Mouse (Mus musculus): ENCODE measurements around the gene Grin2b. TPM values are rescaled to one million over a fixed set of nuclear protein-coding genes. Genes with fewer than 3 reads are reported as not detected.
A peak's percentile ranks its signal among the peaks of the same experiment; 100 is the strongest.

Grin2b gene
- total RNA-seq (2021): 100 to 1,000 TPM; 272 to 410 TPM

DNA sequence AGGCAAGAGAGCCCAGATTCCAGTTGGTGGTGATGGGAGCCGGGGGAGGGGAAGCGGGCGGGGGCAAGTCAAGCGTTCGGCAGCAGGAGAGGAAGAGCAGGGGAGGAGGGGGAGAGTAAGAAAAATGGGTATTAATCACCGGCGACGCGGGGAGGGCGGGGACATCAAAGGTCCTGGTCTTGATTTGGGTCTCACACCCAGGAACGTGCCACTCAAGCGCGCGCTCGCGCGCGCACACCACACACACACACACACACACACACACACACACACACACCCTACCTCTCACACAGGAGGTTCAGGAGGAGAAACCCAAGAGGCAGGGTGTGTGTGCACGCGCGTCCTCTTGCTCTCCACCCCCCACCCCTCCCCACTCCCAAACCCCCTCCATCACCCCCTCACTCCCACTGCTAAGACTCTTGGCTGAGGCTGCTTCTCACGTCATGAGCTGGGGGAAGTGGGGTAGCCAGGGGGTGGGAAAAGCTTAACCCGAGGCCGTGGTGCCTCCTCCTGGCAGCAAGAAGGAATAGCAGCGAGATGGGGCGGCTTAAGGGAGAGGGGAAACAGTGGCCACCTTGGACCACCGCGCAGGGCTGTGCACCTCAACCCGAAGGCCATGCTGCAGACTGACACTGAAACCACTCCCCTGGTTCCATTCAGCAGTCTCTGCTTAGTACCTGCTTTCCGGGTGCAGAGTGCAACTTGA is at the start of gene Grin2b:
Grin2b (minus strand) TSS at position 321 of the 706 bp plus-strand sequence.
- peak; percentile 61 to 66 for DNase-seq (ENCODE audit: extremely low spot score in 1 of 2, low spot score in 1 of 2)

DNA sequence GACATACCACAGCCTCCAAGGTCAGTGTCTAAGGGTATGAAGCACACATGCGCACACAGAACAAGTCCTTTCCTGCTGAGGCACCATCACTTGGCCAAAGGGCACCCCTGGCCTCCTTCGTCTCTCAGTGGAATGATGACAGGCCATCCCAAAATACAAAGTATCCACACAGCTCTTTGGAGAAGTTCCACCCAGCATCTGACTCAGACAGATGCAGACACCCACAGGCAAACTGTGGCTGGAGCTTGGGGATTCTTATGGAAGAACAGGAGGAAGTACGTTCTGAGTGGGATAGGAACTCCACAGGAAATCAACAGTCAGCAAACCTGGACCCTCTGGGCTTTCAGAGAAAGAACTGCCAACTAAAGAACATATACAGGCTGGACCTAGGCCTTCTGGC is 48.6 kb upstream of the Grin2b start:
- no peak for DNase-seq (ENCODE audit: extremely low spot score in 1 of 2, low spot score in 1 of 2)

DNA sequence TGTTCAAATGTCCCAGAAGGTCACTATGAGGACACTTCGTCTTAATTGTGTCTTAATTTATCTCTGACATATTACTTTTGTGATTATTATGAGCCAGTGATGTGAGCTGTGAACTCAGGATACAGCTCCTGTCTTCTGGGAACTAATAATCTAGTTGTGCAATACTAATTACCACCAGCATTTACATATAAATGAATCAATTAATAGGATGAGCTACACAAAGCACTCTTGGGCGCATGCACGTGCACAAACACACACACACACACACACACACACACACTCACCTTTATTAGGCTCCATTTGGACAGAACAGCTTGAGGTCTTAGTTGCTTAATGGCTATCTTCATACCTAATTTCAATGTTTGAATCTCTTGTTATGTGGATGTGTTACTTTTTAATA is 37.1 kb upstream of the Grin2b start:
- DNase-seq (ENCODE audit: extremely low spot score in 1 of 2, low spot score in 1 of 2): no peak

DNA sequence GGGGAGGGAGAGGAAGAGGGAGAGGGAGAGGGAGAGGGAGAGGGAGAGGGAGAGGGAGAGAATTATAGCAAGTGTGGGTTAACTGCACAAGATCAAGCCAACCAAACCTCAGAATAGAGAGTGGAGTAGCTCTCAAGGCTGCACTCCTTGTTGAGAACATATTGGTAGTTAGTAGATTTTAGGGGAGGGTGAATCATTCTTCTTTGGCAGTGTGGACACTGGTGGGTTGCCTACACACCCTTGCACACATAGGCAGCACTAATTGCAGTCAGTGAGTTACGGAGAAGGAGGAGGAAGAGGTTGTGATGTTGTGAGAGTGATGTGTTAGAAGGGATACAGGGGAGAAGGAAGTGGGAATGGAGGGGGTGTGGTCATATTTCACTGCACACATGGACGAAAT is 26.5 kb upstream of the Grin2b start:
- DNase-seq (ENCODE audit: extremely low spot score in 1 of 2, low spot score in 1 of 2): no peak

DNA sequence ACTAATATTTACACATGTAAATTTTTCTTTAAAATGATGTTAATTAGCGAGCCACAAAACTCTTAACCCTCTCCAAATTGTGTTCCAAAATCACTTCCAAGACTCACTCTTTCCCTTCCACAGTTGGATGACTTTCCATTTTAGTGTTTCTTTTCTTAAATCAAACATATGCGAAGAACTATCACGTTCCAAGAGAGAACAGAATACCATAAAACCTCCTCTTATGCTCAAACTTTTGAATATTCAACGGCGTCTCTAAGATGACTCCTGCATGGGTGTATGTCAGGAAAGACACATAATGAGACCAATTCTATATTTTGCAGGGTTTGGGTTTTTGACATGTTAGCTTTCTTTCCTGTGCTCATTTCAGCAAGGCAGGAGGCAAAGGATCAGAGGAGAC is 21.3 kb upstream of the Grin2b start:
- DNase-seq (ENCODE audit: extremely low spot score in 1 of 2, low spot score in 1 of 2): no peak

DNA sequence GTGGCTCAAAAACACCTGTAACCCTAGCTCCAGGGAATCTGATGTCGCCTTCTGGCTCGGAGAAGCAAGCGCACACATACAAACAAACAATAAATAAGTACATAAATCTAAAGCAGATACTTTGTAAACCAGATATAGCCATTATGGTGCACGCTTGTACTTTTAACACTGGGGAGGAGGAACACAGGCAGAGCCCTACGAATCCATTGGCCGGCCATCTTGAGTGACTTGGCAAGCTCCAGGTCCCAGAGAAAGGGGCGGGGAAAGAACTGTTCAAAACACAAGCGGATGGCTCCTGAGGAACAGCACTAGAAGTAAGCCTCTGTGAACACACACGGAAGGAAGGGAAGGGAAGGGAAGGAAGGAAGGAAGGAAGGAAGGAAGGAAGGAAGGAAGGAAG is 4.8 kb upstream of the Grin2b start:
- DNase-seq (ENCODE audit: extremely low spot score in 1 of 2, low spot score in 1 of 2): no peak

DNA sequence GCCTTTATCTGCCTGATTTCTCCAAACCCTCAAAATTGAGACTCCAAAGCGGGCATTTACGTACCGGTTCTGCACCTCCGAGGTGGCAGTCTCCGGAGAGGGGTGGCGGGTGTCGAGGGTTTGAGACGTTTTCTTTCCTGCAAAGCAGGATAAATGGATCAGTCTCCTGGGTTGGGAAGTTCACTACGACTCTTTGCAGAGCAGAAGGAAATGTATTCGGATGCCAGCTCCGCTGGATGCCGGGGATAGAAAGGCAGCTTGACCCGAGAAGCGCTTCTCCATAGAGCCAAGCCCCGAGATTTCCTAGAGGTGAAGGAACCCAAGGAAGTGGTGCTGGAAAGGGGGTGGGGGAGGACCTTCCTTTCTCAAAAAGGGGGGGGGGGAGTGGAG is 515 bp downstream of the Grin2b start:
- DNase-seq (ENCODE audit: extremely low spot score in 1 of 2, low spot score in 1 of 2): no peak

DNA sequence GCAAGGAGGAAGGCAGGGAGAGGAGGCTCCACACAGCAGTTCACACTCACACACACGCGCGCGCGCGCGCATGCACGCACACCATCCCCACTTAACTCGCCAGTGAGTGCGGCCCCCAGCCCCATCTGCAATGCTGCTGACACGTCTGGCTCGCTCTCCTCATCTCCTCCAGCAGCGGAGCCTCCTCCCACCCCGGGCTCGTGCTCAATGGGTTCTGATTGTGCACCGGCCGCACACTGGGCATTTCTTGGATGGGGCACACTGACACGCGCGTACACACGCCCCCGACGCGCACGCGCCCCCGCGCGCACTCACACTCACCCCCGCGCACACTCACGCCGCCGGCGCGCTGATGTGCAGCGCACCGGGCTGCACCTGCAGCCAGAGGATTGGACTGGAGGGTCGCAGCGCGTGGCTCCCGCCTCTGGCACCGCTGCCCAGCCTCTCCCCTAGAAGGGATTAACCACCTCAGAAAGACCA is 1.1 kb downstream of the Grin2b start:
- peak; percentile 65 to 68 for DNase-seq (ENCODE audit: extremely low spot score in 1 of 2, low spot score in 1 of 2)

DNA sequence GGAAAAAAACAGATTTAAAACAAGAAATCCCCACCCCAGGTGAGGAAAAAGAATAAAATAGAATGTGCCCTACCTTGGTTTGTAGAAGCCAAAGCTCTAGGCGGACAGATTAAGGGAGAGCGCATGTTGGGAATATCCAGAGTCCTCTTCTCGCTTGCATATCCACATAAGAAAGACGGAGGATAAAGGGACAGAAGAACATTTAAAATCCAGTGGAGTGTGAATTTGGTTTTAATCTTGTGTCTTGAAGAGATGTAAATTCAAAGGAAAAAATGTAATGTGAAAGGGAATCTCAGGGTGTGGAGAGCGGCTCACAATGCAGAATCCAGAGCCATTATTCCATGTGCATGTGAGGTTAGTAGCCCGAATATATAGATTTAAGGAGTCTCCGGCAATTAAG is 2.0 kb downstream of the Grin2b start:
- DNase-seq (ENCODE audit: extremely low spot score in 1 of 2, low spot score in 1 of 2): no peak

DNA sequence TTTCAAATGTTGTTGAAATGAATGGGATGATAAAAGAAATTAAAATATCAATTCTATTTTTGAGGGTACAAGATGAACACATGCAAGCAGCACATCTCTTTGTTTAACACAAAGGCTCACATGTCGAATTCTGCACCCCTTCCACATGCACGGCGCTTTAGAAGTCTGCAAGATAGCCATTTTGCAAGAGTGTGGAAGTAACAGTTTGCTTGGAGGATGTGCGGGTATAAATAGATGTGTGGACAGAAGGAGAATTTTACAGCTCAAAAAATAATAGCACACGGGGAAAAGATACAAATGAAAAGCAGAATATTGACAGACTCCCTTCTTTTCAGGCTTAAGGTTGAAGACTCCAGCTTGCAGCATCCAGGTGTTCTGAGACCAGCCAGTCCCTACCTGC is 2.9 kb downstream of the Grin2b start:
- no peak for DNase-seq (ENCODE audit: extremely low spot score in 1 of 2, low spot score in 1 of 2)

DNA sequence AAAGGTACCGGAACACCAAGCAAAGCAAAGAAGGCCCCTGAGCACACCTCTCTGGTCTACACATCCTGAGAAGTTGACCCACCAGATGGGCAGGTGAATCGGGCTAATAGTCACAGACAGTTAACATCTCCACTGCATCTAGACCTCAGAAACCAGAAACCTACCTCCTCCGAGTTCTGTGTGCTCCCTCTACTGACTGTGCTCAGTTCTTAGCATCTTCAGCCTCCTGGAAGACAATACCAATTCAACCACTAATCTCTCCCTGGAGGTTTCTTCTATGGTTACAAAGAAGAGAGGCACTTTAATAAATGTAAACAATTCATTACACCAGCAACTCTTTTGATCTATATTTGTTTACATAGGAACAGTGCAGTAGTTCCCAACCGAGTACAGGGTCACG is 6.0 kb downstream of the Grin2b start:
- no peak for DNase-seq (ENCODE audit: extremely low spot score in 1 of 2, low spot score in 1 of 2)

DNA sequence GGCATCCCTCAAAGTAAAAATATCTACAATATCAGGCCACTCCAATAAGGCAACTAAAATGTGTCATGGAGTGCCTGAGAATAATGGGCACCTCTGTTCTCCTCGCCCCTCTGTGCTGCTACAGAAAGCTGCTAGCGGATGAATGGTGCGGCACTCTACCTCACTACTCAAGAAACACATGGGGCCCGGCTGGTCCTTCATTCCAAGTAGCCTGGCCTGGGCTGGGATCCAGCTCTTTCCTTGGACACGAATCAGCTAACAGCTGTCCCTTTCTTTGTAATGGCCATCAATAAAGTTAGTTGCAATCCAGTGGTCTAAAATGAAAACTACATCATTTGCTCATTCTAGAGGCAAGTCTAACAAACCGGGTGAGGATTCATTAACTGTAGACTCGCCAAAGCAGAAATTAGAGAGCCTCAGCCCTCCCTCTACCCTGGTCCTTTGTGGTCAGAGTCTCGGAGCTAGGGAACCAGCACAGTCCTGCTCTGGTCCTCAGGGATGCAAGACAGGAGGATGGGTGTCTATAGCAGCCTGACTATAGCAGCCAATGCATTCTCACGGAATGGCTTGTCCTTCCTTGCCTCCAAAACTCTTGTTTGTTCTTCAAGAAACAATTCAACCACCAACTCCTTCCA is 7.8 kb downstream of the Grin2b start:
- DNase-seq (ENCODE audit: extremely low spot score in 1 of 2, low spot score in 1 of 2): peak in 1 of 2 experiments; percentile 49

DNA sequence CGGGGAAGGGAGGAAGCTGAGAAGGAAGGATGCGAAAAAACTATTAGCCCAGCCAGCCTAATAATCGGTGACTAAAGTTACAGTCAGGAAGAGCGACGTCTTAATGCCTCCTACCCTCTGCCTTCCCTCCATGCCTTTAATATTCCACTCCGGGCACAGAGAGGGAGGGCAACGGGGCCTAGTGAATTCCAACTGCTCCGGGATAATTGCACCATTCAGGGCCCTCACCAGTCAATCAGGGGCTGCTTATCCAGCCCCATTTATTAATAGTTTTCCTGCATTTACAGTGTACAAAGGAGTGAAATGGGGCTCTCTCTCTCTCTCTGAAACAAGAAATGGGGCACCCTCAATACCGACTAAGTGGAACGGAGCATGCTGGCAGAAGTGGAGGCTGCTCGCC is 11.2 kb downstream of the Grin2b start:
- DNase-seq (ENCODE audit: extremely low spot score in 1 of 2, low spot score in 1 of 2): no peak

DNA sequence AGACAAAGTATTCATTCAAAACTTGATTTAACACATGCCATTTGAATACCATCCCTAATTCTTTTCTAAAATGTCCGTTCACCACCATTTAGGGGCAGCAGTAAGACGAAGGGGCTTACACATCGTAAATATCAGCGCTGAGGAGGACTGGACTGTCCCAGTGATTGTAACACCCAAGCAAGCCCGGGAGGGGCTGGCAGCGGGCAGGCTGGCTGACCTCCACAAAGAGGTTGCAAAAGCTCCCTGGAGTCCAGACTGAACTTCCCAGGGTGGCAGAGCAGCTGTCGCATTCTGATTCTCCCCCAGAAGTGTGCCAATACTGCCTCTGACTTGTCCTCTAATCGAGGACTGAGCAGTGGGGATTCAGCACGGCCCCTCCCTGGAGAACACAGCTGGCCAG is 19.9 kb downstream of the Grin2b start:
- DNase-seq (ENCODE audit: extremely low spot score in 1 of 2, low spot score in 1 of 2): no peak

DNA sequence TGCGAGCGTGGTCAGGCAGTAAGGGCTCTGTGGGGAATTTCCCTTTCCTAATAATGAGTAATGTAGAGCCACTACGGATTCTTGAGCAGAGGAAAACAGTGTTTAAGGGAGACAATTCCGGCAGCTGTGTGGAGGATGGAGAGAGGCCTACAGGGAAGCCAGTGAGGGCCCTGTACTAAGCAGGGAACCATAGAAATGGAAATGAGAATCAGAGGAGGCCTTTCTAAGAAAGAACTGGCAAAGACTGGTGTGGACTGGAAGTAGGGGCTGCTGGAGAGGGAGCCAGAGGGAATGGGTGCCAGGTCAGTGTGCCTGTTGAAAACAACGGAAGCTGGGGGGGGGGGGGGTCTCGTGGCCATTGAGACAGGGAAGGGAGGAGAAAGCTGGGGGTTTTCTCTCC is 23.2 kb downstream of the Grin2b start:
- DNase-seq (ENCODE audit: extremely low spot score in 1 of 2, low spot score in 1 of 2): no peak

DNA sequence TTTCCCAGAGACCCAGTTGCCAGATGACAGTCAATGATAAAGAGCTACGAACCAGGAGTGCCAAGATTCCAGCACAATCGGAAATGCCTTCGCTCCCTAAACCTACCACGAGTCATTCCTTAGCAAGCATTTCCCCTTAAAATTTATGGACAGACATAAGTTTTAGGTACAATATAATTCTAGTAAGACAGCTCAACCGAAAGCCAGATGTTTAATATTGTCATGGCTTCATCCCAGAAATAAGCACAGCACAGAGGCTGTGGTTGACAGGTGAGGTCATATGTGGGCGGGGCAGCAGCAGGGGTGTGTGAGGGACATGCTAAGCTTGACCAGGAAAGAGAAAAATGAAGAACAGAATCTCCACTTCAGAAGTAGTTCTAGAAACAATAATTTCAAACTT is 33.3 kb downstream of the Grin2b start:
- no peak for DNase-seq (ENCODE audit: extremely low spot score in 1 of 2, low spot score in 1 of 2)

DNA sequence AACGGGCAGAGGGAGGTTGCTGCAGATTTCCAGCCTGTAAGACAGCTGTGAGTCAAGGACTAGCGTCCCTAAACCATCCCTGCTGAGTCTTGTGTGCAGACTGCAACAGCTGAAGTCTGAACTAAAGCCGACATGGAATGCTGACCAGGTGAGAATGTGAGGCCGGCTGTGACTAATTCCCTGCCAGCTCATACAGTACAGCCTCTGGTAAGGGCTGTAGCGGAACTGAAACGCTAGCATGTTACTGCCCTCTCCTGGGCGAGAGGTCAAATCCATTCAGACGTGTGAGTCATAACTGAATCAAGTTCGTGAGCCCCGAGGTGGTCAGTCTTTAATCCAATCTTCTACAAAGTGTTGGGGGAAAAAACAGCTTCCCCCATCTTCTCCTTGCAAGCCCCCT is 42.9 kb downstream of the Grin2b start:
- DNase-seq (ENCODE audit: extremely low spot score in 1 of 2, low spot score in 1 of 2): no peak

DNA sequence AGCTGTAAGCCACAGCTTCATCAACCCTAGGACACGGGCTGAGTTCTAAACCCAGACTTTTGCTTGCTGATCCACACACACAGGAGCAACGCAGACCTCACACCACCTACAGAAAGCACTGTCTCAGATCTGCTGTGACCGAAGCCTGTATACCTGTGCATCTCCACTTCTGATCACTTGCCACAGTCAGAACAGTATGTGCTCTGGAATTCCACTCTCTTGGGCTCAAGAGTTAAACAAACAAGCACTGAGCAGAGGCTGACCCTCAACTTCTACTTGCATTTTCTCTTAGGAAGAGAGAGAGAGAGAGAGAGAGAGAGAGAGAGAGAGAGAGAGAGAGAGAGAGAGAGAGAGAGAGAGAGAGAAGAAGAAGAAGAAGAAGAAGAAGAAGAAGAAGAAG is 50.7 kb downstream of the Grin2b start:
- no peak for DNase-seq (ENCODE audit: extremely low spot score in 1 of 2, low spot score in 1 of 2)

DNA sequence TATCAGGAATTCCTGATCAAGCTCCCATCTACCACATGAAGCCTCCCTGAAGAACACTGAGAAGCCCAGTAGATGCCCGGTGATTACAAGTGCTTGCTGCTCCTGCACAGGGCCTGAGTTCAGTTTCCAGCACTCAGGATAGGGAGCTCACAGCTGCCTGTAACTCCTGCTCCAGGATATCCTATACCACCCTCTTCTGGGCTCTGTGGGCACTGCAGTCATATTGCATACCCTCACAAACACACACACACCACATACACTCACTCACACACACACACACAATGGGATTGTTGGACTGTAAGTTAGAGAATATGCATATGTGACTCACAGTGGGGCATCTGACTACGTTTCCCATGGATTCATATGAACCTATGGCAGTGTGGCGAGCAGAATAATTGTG is 55.9 kb downstream of the Grin2b start:
- no peak for DNase-seq (ENCODE audit: extremely low spot score in 1 of 2, low spot score in 1 of 2)

DNA sequence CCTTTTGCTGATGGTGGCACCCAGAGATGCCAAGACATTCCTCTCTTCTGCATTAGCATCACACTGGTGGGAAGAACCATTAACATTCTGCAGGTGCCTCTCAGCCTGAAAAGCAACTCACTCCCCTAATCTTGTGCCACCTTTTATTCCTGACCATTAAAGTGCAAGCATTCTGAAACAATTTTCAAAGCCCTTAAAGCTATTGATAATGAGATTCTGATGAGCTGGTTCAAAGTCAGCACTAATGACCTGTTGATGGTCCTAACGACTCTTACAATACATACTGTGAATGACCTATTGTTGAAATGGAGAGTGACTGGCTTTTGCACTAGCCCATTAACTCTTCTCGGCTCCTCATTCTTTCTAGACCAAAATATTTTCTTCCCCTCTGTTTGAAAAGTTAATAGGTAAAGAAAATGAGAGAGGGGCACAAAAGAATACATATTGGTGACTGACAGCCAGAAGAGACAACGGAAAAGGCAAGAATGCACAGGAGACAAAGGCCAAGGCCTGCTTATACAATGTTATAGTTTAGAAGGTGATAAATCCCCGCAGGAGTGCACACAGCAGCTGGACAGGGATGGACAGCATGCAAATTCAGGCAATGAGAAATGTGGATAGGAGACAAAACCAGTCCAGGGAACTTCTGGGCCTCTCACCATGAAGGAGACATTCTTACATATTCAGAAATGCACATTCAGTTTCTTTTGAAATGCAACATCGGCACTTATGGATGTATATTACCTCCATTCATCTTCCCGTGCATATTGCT is 59.5 kb downstream of the Grin2b start:
- no peak for DNase-seq (ENCODE audit: extremely low spot score in 1 of 2, low spot score in 1 of 2)

DNA sequence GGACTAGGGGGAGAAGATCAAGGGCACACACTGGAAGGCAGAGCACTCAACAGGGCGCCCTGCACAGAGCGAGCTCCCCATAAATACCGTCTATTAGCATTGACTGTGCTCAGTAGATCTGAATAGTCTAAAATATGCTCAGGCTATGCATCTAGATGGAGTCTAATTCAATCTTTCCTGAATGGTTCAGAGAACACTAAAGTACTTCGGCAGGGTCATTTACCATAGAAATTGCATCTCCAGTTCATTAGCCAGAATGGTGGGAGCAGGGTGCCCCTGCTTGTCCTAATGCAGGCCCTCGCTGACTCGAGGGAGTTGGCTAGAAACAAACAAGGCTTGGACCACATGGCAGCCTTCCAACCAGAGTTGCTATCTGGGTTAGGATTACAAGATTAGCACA is 64.1 kb downstream of the Grin2b start:
- no peak for DNase-seq (ENCODE audit: extremely low spot score in 1 of 2, low spot score in 1 of 2)

DNA sequence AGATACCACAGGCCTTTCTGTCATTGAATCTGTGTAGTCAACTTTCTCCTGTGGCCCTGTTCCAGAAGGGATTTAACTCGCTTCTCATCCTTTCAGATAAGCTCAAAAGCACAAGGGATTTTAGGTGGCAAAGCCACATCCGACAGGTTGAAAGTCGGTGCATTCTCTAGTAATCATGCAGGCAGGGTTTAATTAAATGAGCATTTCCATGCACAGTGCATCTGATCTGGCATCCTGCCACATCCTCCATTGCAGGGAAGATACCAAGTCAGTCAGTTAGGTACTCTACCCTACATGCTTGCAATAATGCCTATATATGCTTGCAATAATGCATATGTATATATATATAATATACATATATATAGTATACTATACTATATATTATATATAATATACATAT is 64.8 kb downstream of the Grin2b start:
- DNase-seq (ENCODE audit: extremely low spot score in 1 of 2, low spot score in 1 of 2): no peak
